In the genomic region with DNA sequence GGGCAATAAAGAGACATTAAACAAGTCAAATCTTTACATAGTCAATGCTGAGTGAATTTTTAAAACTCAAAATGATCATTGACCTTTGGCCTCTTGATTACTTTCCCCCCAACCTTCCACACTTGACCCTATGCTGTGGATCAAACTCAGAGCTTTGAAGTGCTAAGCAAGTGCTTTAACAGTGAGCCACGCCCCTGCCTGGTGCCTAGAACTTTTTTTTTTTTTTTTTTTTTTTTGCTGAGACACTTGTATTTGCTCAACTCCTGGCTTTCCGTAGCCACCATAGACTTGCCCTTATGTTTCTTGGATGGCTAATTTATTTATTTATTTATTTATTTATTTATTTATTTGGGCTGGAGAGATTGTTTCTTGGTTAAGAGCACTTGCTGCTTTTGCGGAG, we compare ENCODE assay signal across 21 mouse cellular contexts. TPM values are rescaled to one million over a fixed set of nuclear protein-coding genes. Genes with fewer than 3 reads are reported as not detected.
DNase-seq lines count a peak whose midpoint lies in the region; ATAC-seq and TF ChIP-seq lines count a peak whose summit lies in the region.
"Had no signal": no experiment of that assay in that cellular context is flagged by ENCODE, and none has a peak within 500 bp of the region (broad histone marks: within the 10 kb centered on the region; RNA-seq: fewer than 3 reads in every experiment).

No protein-coding gene starts in this region.

- DNase-seq in lung, postnatal 0 days (ENCODE audit: low spot score), result peak; percentile 8
- no peak for DNase-seq in lung, postnatal 4 days
- peak; percentile 70 for DNase-seq in ES-CJ7 (ENCODE audit: low read depth, low spot score)
- DNase-seq in ZHBTc4 (ENCODE audit: low read depth, low spot score), result peak; percentile 73
- no peak for DNase-seq in cerebellum, adult 8-10 months
- no peak for DNase-seq in T-cell, adult 2 months (ENCODE audit: low spot score)
- DNase-seq in adrenal gland, postnatal 25 days, result no peak
- DNase-seq: cerebellum, adult 11-12 months; cerebellum, adult 9-11 months; cerebellum, postnatal 36 days had no signal

- H3K9me3 ChIP-seq in lung, postnatal 0 days (ENCODE audit: low read length), result no peaks in the 10 kb centered on the region
- H3K9me3 ChIP-seq in intestine, postnatal 0 days (ENCODE audit: control insufficient read depth), result no peaks in the 10 kb centered on the region
- H3K9me3 ChIP-seq: embryonic facial prominence, embryonic 15.5 days; forebrain, embryonic 10.5 days; heart, embryonic 15.5 days; hindbrain, embryonic 13.5 days had no signal

- H3K36me3 ChIP-seq in lung, postnatal 0 days (ENCODE audit: insufficient read depth, low read length), result no peaks in the 10 kb centered on the region
- no peaks in the 10 kb centered on the region for H3K36me3 ChIP-seq in intestine, postnatal 0 days (ENCODE audit: control insufficient read depth, insufficient read depth)
- H3K36me3 ChIP-seq: forebrain, embryonic 10.5 days; heart, embryonic 15.5 days; hindbrain, embryonic 13.5 days had no signal

- no peak for TF ChIP-seq EP300 in lung, postnatal 0 days (IDR thresholded peaks at IDR 0.05)

- no peak overlapping the region for H3K4me3 ChIP-seq in lung, postnatal 0 days (ENCODE audit: low read depth, low read length)
- no peak overlapping the region for H3K4me3 ChIP-seq in intestine, postnatal 0 days (ENCODE audit: low read depth, low read length)
- H3K4me3 ChIP-seq: embryonic facial prominence, embryonic 15.5 days; erythroblast, embryonic 14.5 days; forebrain, embryonic 10.5 days; heart, adult 2 months; heart, embryonic 15.5 days; hindbrain, embryonic 13.5 days had no signal

- no peak overlapping the region for H3K27ac ChIP-seq in lung, postnatal 0 days (ENCODE audit: low read length)
- no peak overlapping the region for H3K27ac ChIP-seq in intestine, postnatal 0 days (ENCODE audit: low read depth, low read length)
- H3K27ac ChIP-seq: embryonic facial prominence, embryonic 15.5 days; forebrain, embryonic 10.5 days; heart, adult 2 months; heart, embryonic 15.5 days; hindbrain, embryonic 13.5 days; hindbrain, postnatal 0 days had no signal

- no peak overlapping the region for H3K9ac ChIP-seq in lung, postnatal 0 days (replicated peaks; ENCODE audit: low read depth)
- no peak overlapping the region for H3K9ac ChIP-seq in intestine, postnatal 0 days (ENCODE audit: low read depth, low read length)
- H3K9ac ChIP-seq: embryonic facial prominence, embryonic 15.5 days; heart, embryonic 15.5 days; hindbrain, embryonic 13.5 days had no signal

- no peaks in the 10 kb centered on the region for H3K4me1 ChIP-seq in lung, postnatal 0 days (ENCODE audit: insufficient read depth, low read depth, low read length)
- 0 out of 2 replicates have a peak, but pooled peaks cover 6% of the 10 kb centered on the region for H3K4me1 ChIP-seq in intestine, postnatal 0 days (replicated peaks; ENCODE audit: control insufficient read depth, insufficient read depth, low read length)
- H3K4me1 ChIP-seq: forebrain, embryonic 10.5 days; heart, embryonic 15.5 days had no signal

- no peak for ATAC-seq in lung, postnatal 0 days
- no peak for ATAC-seq in intestine, postnatal 0 days
- ATAC-seq: activated CD4-positive, CD25-positive, alpha-beta regulatory T cell, adult 4 months; forebrain, embryonic 14.5 days had no signal

- 74% methylated on average over 3 of the region's 3 CpGs for WGBS in lung, postnatal 0 days
- 60% methylated on average over 3 of the region's 3 CpGs for WGBS in intestine, postnatal 0 days

- H3K27me3 ChIP-seq in lung, postnatal 0 days (replicated peaks; ENCODE audit: insufficient read depth, low read length), result no peaks in the 10 kb centered on the region
- no peaks in the 10 kb centered on the region; the same call in 1 of the 2 replicates for H3K27me3 ChIP-seq in intestine, postnatal 0 days (replicated peaks; ENCODE audit: control insufficient read depth, insufficient read depth, low read length)
- H3K27me3 ChIP-seq: embryonic facial prominence, embryonic 15.5 days; heart, embryonic 15.5 days; hindbrain, embryonic 13.5 days had no signal

- no peak overlapping the region for H3K4me2 ChIP-seq in lung, postnatal 0 days (replicated peaks; ENCODE audit: low read depth, low read length)
- peak overlapping the region; percentile 55; the same call in 1 of the 2 replicates for H3K4me2 ChIP-seq in intestine, postnatal 0 days (replicated peaks; ENCODE audit: low read depth)
- H3K4me2 ChIP-seq: embryonic facial prominence, embryonic 15.5 days; heart, embryonic 11.5 days; heart, embryonic 15.5 days; hindbrain, embryonic 13.5 days had no signal

- no peak for TF ChIP-seq CTCF in lung, postnatal 0 days (IDR thresholded peaks at IDR 0.05)
- TF ChIP-seq CTCF in intestine, postnatal 0 days (IDR thresholded peaks at IDR 0.05; ENCODE audit: low read depth), result no peak

RNA-seq across cellular contexts. Expression of gene Ppp4r2, which starts 30.2 kb away (rescaled TPM):
- 12.1 and 14.3 TPM in 2 replicates for polyA plus RNA-seq in lung, postnatal 0 days (2015; fragmentation: Nextera tagmentation; extraction: Ambion mirVana)
- polyA plus RNA-seq in intestine, postnatal 0 days (2015; fragmentation: Nextera tagmentation; extraction: Ambion mirVana), result 8.6 and 10.0 TPM in 2 replicates
- total RNA-seq in adrenal gland, postnatal 25 days (2021), result 71.3 and 86.9 TPM in 2 replicates

Comparison
In these comparisons a context has a peak if more than half of its experiments do, and no peak if none do; other contexts are left out.
1. DNase-seq: peak in lung, postnatal 0 days (single experiment), ES-CJ7 (single experiment) and ZHBTc4 (single experiment); none in lung, postnatal 4 days (0 of 2), cerebellum, adult 8-10 months (single experiment), T-cell, adult 2 months (single experiment) and adrenal gland, postnatal 25 days (single experiment).